Comparison of ENCODE assay signal across 19 mouse cellular contexts in the genomic region with DNA sequence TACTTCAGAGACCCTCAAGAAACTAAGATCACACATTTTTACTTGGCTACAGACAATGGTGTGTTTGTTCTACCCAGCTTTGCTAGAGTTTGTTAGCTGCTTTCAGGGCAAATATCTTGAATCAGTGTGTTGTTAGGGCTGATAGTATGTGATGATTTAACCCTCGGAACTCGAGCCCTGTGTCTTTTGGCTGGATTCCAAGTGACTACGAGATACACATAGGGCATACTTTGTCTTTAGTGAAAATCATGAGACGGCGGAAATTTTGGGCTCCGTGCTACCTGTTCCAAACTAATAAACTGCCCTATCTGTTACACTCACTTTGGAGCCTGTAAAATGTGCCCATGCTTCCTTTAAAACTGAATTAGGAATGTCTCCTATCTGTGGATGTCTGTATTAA.
"Had no signal": no experiment of that assay in that cellular context is flagged by ENCODE, and none has a peak within 500 bp of the region (broad histone marks: within the 10 kb centered on the region; RNA-seq: fewer than 3 reads in every experiment).

No protein-coding gene starts in this region.

- H3K36me3 ChIP-seq: liver, embryonic 13.5 days; midbrain, embryonic 10.5 days; midbrain, embryonic 13.5 days; neural tube, embryonic 13.5 days; stomach, embryonic 15.5 days had no signal

- H3K27ac ChIP-seq: kidney, postnatal 0 days; layer of hippocampus, adult 2 months; liver, embryonic 13.5 days; midbrain, embryonic 10.5 days; midbrain, embryonic 13.5 days; neural tube, embryonic 13.5 days; stomach, embryonic 15.5 days had no signal

- H3K4me3 ChIP-seq: layer of hippocampus, adult 2 months; liver, embryonic 13.5 days; megakaryocyte, embryonic 14.5 days; midbrain, embryonic 10.5 days; midbrain, embryonic 13.5 days; myocyte; neural tube, embryonic 13.5 days; stomach, embryonic 15.5 days had no signal

- H3K9ac ChIP-seq: liver, embryonic 13.5 days; midbrain, embryonic 13.5 days; neural tube, embryonic 13.5 days; stomach, embryonic 15.5 days had no signal

- H3K27me3 ChIP-seq: liver, embryonic 13.5 days; megakaryocyte, embryonic 14.5 days; midbrain, embryonic 13.5 days; neural tube, embryonic 13.5 days; stomach, embryonic 15.5 days had no signal

- H3K4me1 ChIP-seq: liver, embryonic 13.5 days; megakaryocyte, embryonic 14.5 days; midbrain, embryonic 13.5 days; neural tube, embryonic 13.5 days; stomach, embryonic 15.5 days had no signal

- H3K9me3 ChIP-seq: liver, embryonic 13.5 days; midbrain, embryonic 10.5 days; midbrain, embryonic 13.5 days; neural tube, embryonic 13.5 days; stomach, embryonic 15.5 days had no signal

- DNase-seq: kidney, adult 2 months; kidney, postnatal 25 days; layer of hippocampus, adult 9-11 months; liver, embryonic 13.5 days; lung, adult 2 months; lung, postnatal 36 days; retina, postnatal 1 day; right cerebral cortex, postnatal 25 days; thymus, postnatal 36 days had no signal

- ATAC-seq: lung, postnatal 0 days; midbrain, embryonic 13.5 days; midbrain, embryonic 16.5 days had no signal

- H3K4me2 ChIP-seq: liver, embryonic 13.5 days; midbrain, embryonic 13.5 days; neural tube, embryonic 13.5 days; stomach, embryonic 15.5 days had no signal
